Mouse (Mus musculus) brain, embryonic 14.5 days (tissue): ENCODE data around the gene Fam163b.

Source experiments
- CTCF ChIP-seq: fragments of 200-500 bp; IDR thresholded peaks from 2 replicates; pipeline ENCODE4 v1.5.1; 2012; ENCODE audit warnings: inconsistent platforms, mild to moderate bottlenecking, moderate library complexity, borderline replicate concordance; ENCODE audit not compliant: insufficient read depth, insufficient read length; ENCODE audit errors: extremely low read depth
- POLR2A ChIP-seq: fragments of 200-500 bp; IDR thresholded peaks from 2 replicates; pipeline ENCODE4 v1.6.1; 2012; ENCODE audit warnings: mild to moderate bottlenecking, inconsistent platforms, borderline replicate concordance; ENCODE audit not compliant: poor library complexity, insufficient read depth, insufficient read length, severe bottlenecking; ENCODE audit errors: extremely low read depth

DNA sequence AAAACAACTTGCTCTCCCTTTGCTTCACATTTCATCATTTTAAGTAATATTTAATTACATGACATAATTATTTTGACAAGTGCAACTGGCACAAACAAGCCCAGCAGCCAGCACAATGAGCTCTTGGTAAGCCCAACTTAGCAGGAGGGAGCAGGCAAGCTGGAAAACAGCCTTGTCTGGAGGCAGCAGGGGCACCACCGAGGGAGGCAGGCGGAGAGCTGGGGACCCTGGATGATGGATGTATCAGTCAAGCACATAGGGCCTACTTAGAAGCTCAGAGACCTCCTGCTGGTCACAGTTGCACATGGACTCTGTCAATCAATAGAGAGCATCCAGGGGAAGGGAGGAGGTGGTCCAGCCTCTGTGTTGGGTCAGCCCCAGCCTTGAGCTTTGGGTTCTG lies 74.3 kb downstream of the Fam163b start:
- TF ChIP-seq POLR2A (no peak), CTCF (no peak)
